Mouse (Mus musculus) CH12.LX (cell line): ENCODE results near the gene Sfxn5.

Experiments used
- EP300 ChIP-seq: IDR thresholded peaks from 2 replicates; pipeline ENCODE4 v1.6.1; 2011; ENCODE audit warnings: low read length, improper control_type of control experiment
- KAT2A ChIP-seq: IDR thresholded peaks from 2 replicates; pipeline ENCODE4 v1.6.1; 2012; ENCODE audit warnings: low read length, improper control_type of control experiment, inconsistent platforms; ENCODE audit not compliant: insufficient replicate concordance
- RAD21 ChIP-seq: IDR thresholded peaks from 2 replicates; pipeline ENCODE4 v1.6.1; 2011; ENCODE audit warnings: low read depth, mild to moderate bottlenecking, low read length, improper control_type of control experiment, moderate library complexity
- UBTF ChIP-seq: IDR thresholded peaks from 2 replicates; pipeline ENCODE4 v1.6.1; 2012; ENCODE audit warnings: low read depth, mild to moderate bottlenecking, inconsistent platforms, low read length, improper control_type of control experiment, moderate library complexity

GRCm38 (mm10) chr6:85380901-85381647, 47.9 kb upstream of the Sfxn5 start:
- TF ChIP-seq KAT2A (no peak), EP300 (no peak), RAD21 (no peak), UBTF (no peak)
